In genomic region chr10:69573746-69574145, GRCm38 (mm10) we compare ENCODE assay signal across 11 mouse cellular contexts.
DNase-seq lines count a peak whose midpoint lies in the region; ATAC-seq and TF ChIP-seq lines count a peak whose summit lies in the region.
"Had no signal": no experiment of that assay in that cellular context is flagged by ENCODE, and none has a peak within 500 bp of the region (broad histone marks: within the 10 kb centered on the region; RNA-seq: fewer than 3 reads in every experiment).

No protein-coding gene starts in this region.

- H3K27ac ChIP-seq in heart, embryonic 11.5 days (ENCODE audit: low read depth, low read length), result no peak overlapping the region
- H3K27ac ChIP-seq in lung, embryonic 16.5 days (ENCODE audit: low read length), result no peak overlapping the region
- H3K27ac ChIP-seq in limb, embryonic 10.5 days, result no peak overlapping the region
- peak overlapping the region; percentile 57; the same call in 1 of the 2 replicates for H3K27ac ChIP-seq in olfactory bulb, adult 2 months (ENCODE audit: insufficient read depth, low read depth, low read length)
- H3K27ac ChIP-seq: liver, embryonic 13.5 days had no signal

- 9% methylated on average over 3 of the region's 3 CpGs for WGBS in heart, embryonic 11.5 days (ENCODE audit: insufficient replicate concordance)
- WGBS in lung, embryonic 16.5 days, result 13% methylated on average over 3 of the region's 3 CpGs
- 8% methylated on average over 3 of the region's 3 CpGs for WGBS in limb, embryonic 10.5 days
- 13% methylated on average over 3 of the region's 3 CpGs for WGBS in olfactory bulb, adult 2 months

- no peaks in the 10 kb centered on the region for H3K36me3 ChIP-seq in heart, embryonic 11.5 days (ENCODE audit: control insufficient read depth, insufficient read depth, low read length)
- no peaks in the 10 kb centered on the region for H3K36me3 ChIP-seq in lung, embryonic 16.5 days (ENCODE audit: control insufficient read depth, insufficient read depth, low read length)
- no peaks in the 10 kb centered on the region for H3K36me3 ChIP-seq in limb, embryonic 10.5 days
- H3K36me3 ChIP-seq: liver, embryonic 13.5 days had no signal

- no peak for DNase-seq in heart, adult 18-20 months
- no peak for DNase-seq in lung, postnatal 14 days
- no peak for DNase-seq in limb, embryonic 10.5 days (ENCODE audit: low spot score)
- DNase-seq in left cerebral cortex, adult 18-20 months (ENCODE audit: low spot score in 2 of 2), result no peak
- no peak for DNase-seq in testis, postnatal 10 days (ENCODE audit: low spot score)
- DNase-seq: kidney, postnatal 14 days; liver, embryonic 13.5 days had no signal

- peak overlapping the region; percentile 58 for H3K4me2 ChIP-seq in heart, embryonic 11.5 days
- H3K4me2 ChIP-seq in lung, embryonic 16.5 days (ENCODE audit: low read depth, low read length), result 0 out of 2 replicates have a peak overlapping the region, but pooled peaks have one; percentile 4
- H3K4me2 ChIP-seq: liver, embryonic 13.5 days had no signal

- peaks cover 41% of the 10 kb centered on the region for H3K4me1 ChIP-seq in heart, embryonic 11.5 days (ENCODE audit: control insufficient read depth, insufficient read depth, low read length)
- H3K4me1 ChIP-seq in lung, embryonic 16.5 days (replicated peaks; ENCODE audit: control insufficient read depth, insufficient read depth, low read length), result peaks cover 14% of the 10 kb centered on the region; the same call in 1 of the 2 replicates
- H3K4me1 ChIP-seq in limb, embryonic 10.5 days, result peaks cover 64% of the 10 kb centered on the region
- H3K4me1 ChIP-seq in olfactory bulb, adult 2 months (ENCODE audit: control insufficient read depth, insufficient read depth, low read length), result peaks cover 25% of the 10 kb centered on the region
- H3K4me1 ChIP-seq: liver, embryonic 13.5 days had no signal

- no peak for TF ChIP-seq CTCF in olfactory bulb, adult 2 months (IDR thresholded peaks at IDR 0.05; ENCODE audit: insufficient read depth, low read depth, low read length)

- no peak overlapping the region for H3K4me3 ChIP-seq in heart, embryonic 11.5 days (ENCODE audit: low read depth, low read length)
- no peak overlapping the region for H3K4me3 ChIP-seq in lung, embryonic 16.5 days (ENCODE audit: low read length)
- H3K4me3 ChIP-seq in limb, embryonic 10.5 days, result peak overlapping the region; percentile 8; the same call in 1 of the 2 replicates
- no peak overlapping the region for H3K4me3 ChIP-seq in olfactory bulb, adult 2 months (ENCODE audit: insufficient read depth, low read depth, low read length)
- H3K4me3 ChIP-seq: liver, embryonic 13.5 days had no signal

- ATAC-seq in heart, embryonic 11.5 days (replicated peaks; ENCODE audit: insufficient number of reproducible peaks, low FRiP score, low TSS enrichment), result no peak
- ATAC-seq in lung, embryonic 16.5 days (ENCODE audit: low read depth), result no peak
- ATAC-seq: Patski had no signal

- no peak for TF ChIP-seq POLR2A in olfactory bulb, adult 2 months (IDR thresholded peaks at IDR 0.05; ENCODE audit: insufficient read depth, low read depth, low read length)

- no peaks in the 10 kb centered on the region for H3K9me3 ChIP-seq in heart, embryonic 11.5 days (replicated peaks; ENCODE audit: control insufficient read depth, low read length)
- no peaks in the 10 kb centered on the region for H3K9me3 ChIP-seq in lung, embryonic 16.5 days (ENCODE audit: control insufficient read depth, low read length)
- no peaks in the 10 kb centered on the region for H3K9me3 ChIP-seq in limb, embryonic 10.5 days (replicated peaks)
- H3K9me3 ChIP-seq: liver, embryonic 13.5 days had no signal

- no peak overlapping the region for H3K9ac ChIP-seq in heart, embryonic 11.5 days (ENCODE audit: low read depth, low read length)
- H3K9ac ChIP-seq in lung, embryonic 16.5 days (ENCODE audit: low read length), result no peak overlapping the region
- H3K9ac ChIP-seq: liver, embryonic 13.5 days had no signal

- H3K27me3 ChIP-seq in heart, embryonic 11.5 days (ENCODE audit: control insufficient read depth, insufficient read depth, low read length), result no peaks in the 10 kb centered on the region
- H3K27me3 ChIP-seq in lung, embryonic 16.5 days (ENCODE audit: control insufficient read depth, insufficient read depth, low read depth, low read length), result no peaks in the 10 kb centered on the region; the same call in 1 of the 2 replicates
- peaks cover 25% of the 10 kb centered on the region for H3K27me3 ChIP-seq in limb, embryonic 10.5 days (ENCODE audit: low read depth, poor library complexity, severe bottlenecking)
- H3K27me3 ChIP-seq: Patski had no signal
